Mouse (Mus musculus) CD4-positive, CD25-positive, alpha-beta regulatory T cell, adult 2 months (primary cell): Measurements from ENCODE around the gene Atp1a1.
A peak's percentile ranks its signal among the peaks of the same experiment; 100 is the strongest.

Source experiments
- DNase-seq: peaks from one replicate; pipeline ENCODE4 v3.0.0-alpha.2; 2012; ENCODE audit warnings: low read depth, low spot score

Gene Atp1a1

GRCm38 (mm10) chr3:101594982-101595381 lies 9.5 kb downstream of the Atp1a1 start:
- DNase-seq = no peak

GRCm38 (mm10) chr3:101593266-101593651 lies 11.2 kb downstream of the Atp1a1 start:
- DNase-seq = no peak

- DNase-seq = no peak
Observed at GRCm38 (mm10) chr3:101592281-101593265, 11.9 kb downstream of the Atp1a1 start.

- no peak for DNase-seq
Observed at GRCm38 (mm10) chr3:101590380-101590779, 14.1 kb downstream of the Atp1a1 start.

GRCm38 (mm10) chr3:101588299-101588698 lies 16.2 kb downstream of the Atp1a1 start:
- DNase-seq = no peak

GRCm38 (mm10) chr3:101586794-101587193 lies 17.7 kb downstream of the Atp1a1 start:
- no peak for DNase-seq

- DNase-seq = no peak
Observed at GRCm38 (mm10) chr3:101578072-101578471, 26.4 kb downstream of the Atp1a1 start.

GRCm38 (mm10) chr3:101577361-101577760 lies 27.1 kb downstream of the Atp1a1 start:
- no peak for DNase-seq

- DNase-seq = no peak
Observed at GRCm38 (mm10) chr3:101575527-101576085, 28.9 kb downstream of the Atp1a1 start.

GRCm38 (mm10) chr3:101574463-101575193 lies 29.9 kb downstream of the Atp1a1 start:
- no peak for DNase-seq

GRCm38 (mm10) chr3:101572991-101573390 lies 31.5 kb downstream of the Atp1a1 start:
- DNase-seq = no peak

GRCm38 (mm10) chr3:101572174-101572626 lies 32.3 kb downstream of the Atp1a1 start:
- DNase-seq = no peak

- no peak for DNase-seq
Observed at GRCm38 (mm10) chr3:101571515-101572130, 32.9 kb downstream of the Atp1a1 start.

GRCm38 (mm10) chr3:101570747-101571514 lies 33.6 kb downstream of the Atp1a1 start:
- DNase-seq = peak; percentile 54

GRCm38 (mm10) chr3:101570246-101570645 lies 34.2 kb downstream of the Atp1a1 start:
- no peak for DNase-seq

- DNase-seq = no peak
Observed at GRCm38 (mm10) chr3:101568627-101569026, 35.9 kb downstream of the Atp1a1 start.

GRCm38 (mm10) chr3:101564011-101564410 lies 40.5 kb downstream of the Atp1a1 start:
- DNase-seq = no peak

- DNase-seq = no peak
Observed at GRCm38 (mm10) chr3:101562510-101563209, 41.8 kb downstream of the Atp1a1 start.

GRCm38 (mm10) chr3:101561948-101562347 lies 42.5 kb downstream of the Atp1a1 start:
- no peak for DNase-seq

GRCm38 (mm10) chr3:101560841-101561522 lies 43.5 kb downstream of the Atp1a1 start:
- DNase-seq = no peak
